Comparison of ENCODE assay signal across 8 mouse cellular contexts in genomic region chr7:34389277-34390085, GRCm38 (mm10). TPM values are rescaled to one million over a fixed set of nuclear protein-coding genes. Genes with fewer than 3 reads are reported as not detected.
DNase-seq lines count a peak whose midpoint lies in the region; ATAC-seq lines count a peak whose summit lies in the region.

No protein-coding gene starts in this region.

- WGBS in forebrain, embryonic 10.5 days = under 1% methylated on average over 96 of the region's 100 CpGs
- under 1% methylated on average over 85 of the region's 100 CpGs for WGBS in heart, embryonic 15.5 days
- under 1% methylated on average over 88 of the region's 100 CpGs for WGBS in liver, embryonic 12.5 days (ENCODE audit: insufficient replicate concordance)

- H3K9ac ChIP-seq in heart, embryonic 15.5 days = peak overlapping the region; percentile 99
- H3K9ac ChIP-seq in liver, embryonic 12.5 days = peak overlapping the region; percentile 98

- H3K4me3 ChIP-seq in forebrain, embryonic 10.5 days = peak overlapping the region; percentile 98
- peak overlapping the region; percentile 93 for H3K4me3 ChIP-seq in heart, embryonic 15.5 days
- H3K4me3 ChIP-seq in liver, embryonic 12.5 days = peak overlapping the region; percentile 92

- peak overlapping the region; percentile 75 for H3K4me2 ChIP-seq in heart, embryonic 15.5 days
- peak overlapping the region; percentile 75 for H3K4me2 ChIP-seq in liver, embryonic 12.5 days

- H3K4me1 ChIP-seq in forebrain, embryonic 10.5 days = peaks cover 38% of the 10 kb centered on the region
- H3K4me1 ChIP-seq in heart, embryonic 15.5 days (replicated peaks) = peaks cover 29% of the 10 kb centered on the region
- peaks cover 35% of the 10 kb centered on the region for H3K4me1 ChIP-seq in liver, embryonic 12.5 days

- H3K27ac ChIP-seq in forebrain, embryonic 10.5 days = peak overlapping the region; percentile 99
- peak overlapping the region; percentile 99 for H3K27ac ChIP-seq in heart, embryonic 15.5 days
- peak overlapping the region; percentile 99 for H3K27ac ChIP-seq in liver, embryonic 12.5 days

- no peaks in the 10 kb centered on the region for H3K27me3 ChIP-seq in forebrain, embryonic 10.5 days (ENCODE audit: poor library complexity, severe bottlenecking)
- H3K27me3 ChIP-seq in heart, embryonic 15.5 days = no peaks in the 10 kb centered on the region
- no peaks in the 10 kb centered on the region for H3K27me3 ChIP-seq in liver, embryonic 12.5 days (replicated peaks)
- no peaks in the 10 kb centered on the region for H3K27me3 ChIP-seq in splenic B cell, adult 2 months (ENCODE audit: control insufficient read depth, insufficient read depth, low read length, poor library complexity, severe bottlenecking)

- peak; percentile 91 for ATAC-seq in heart, embryonic 15.5 days (replicated peaks; ENCODE audit: insufficient number of reproducible peaks, insufficient read depth, low FRiP score, low read depth)
- peak; percentile 91 for ATAC-seq in liver, embryonic 12.5 days

- H3K36me3 ChIP-seq in forebrain, embryonic 10.5 days (replicated peaks) = peaks cover 14% of the 10 kb centered on the region; the same call in 1 of the 2 replicates
- H3K36me3 ChIP-seq in heart, embryonic 15.5 days = no peaks in the 10 kb centered on the region
- peaks cover 15% of the 10 kb centered on the region; the same call in 1 of the 2 replicates for H3K36me3 ChIP-seq in liver, embryonic 12.5 days
- peaks cover 2% of the 10 kb centered on the region; the same call in 1 of the 2 replicates for H3K36me3 ChIP-seq in splenic B cell, adult 2 months (ENCODE audit: control insufficient read depth, insufficient read depth, low read length, poor library complexity, severe bottlenecking)

- peak; percentile 91 to 93 for DNase-seq in CD8-positive naive resting alpha-beta T cell, adult 2 months (ENCODE audit: low read depth in 2 of 2, low spot score in 2 of 2)
- DNase-seq in c-Kit-positive CD71-negative TER-119-negative erythroid progenitor cells, embryonic 14.5 days (ENCODE audit: low read depth) = peak; percentile 85
- peak; percentile 91 for DNase-seq in forebrain, embryonic 10.5 days (ENCODE audit: extremely low spot score, low spot score)
- DNase-seq in kidney, postnatal 14 days = peak; percentile 96
- DNase-seq in naive thymus-derived CD4-positive, alpha-beta T cell, adult 2 months (ENCODE audit: low read depth) = peak; percentile 95
- peak; percentile 93 for DNase-seq in splenic B cell, adult 2 months (ENCODE audit: low read depth, low spot score)

- no peaks in the 10 kb centered on the region for H3K9me3 ChIP-seq in forebrain, embryonic 10.5 days
- H3K9me3 ChIP-seq in heart, embryonic 15.5 days (replicated peaks) = no peaks in the 10 kb centered on the region
- H3K9me3 ChIP-seq in liver, embryonic 12.5 days (replicated peaks) = no peaks in the 10 kb centered on the region

RNA-seq across cellular contexts. Expression of gene Lsm14a, which starts 3.6 kb away (rescaled TPM):
- polyA plus RNA-seq in forebrain, embryonic 10.5 days (2016; fragmentation: Nextera tagmentation; extraction: Ambion mirVana) = 102 and 105 TPM in 2 replicates
- polyA plus RNA-seq in heart, embryonic 15.5 days (2015; fragmentation: Nextera tagmentation; extraction: Ambion mirVana) = 57.1 and 63.1 TPM in 2 replicates
- polyA plus RNA-seq in liver, embryonic 12.5 days (2016; fragmentation: Nextera tagmentation; extraction: Ambion mirVana) = 64.1 and 64.3 TPM in 2 replicates

Comparison
In these comparisons a context has a peak if more than half of its experiments do, and no peak if none do; other contexts are left out.
1. Peak in every context shown above with its lines: DNase-seq, ATAC-seq, H3K4me3 ChIP-seq and H3K27ac ChIP-seq.